10 mouse cellular contexts compared by ENCODE assay signal in the genomic region with DNA sequence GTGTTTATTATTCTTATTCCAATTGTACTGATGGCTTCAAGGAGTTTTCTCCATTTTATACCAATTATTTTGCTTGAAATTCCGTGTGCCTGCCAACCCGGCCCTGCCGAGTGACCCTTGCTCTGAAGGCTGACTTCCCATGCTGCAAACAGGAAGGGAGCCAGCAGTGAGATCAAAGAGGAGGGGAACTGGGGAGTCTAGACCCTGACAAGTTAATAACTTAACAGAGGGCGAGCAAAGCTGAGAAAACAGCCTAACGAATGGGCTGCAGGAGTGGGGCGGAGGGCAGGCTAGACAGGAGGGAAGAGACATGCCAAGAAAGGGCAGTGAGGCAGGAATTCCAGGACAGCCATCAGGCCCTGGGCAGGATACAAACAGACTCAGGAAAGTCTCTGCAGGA. TPM values are rescaled to one million over a fixed set of nuclear protein-coding genes. Genes with fewer than 3 reads are reported as not detected.
DNase-seq lines count a peak whose midpoint lies in the region; ATAC-seq lines count a peak whose summit lies in the region.
"Had no signal": no experiment of that assay in that cellular context is flagged by ENCODE, and none has a peak within 500 bp of the region (broad histone marks: within the 10 kb centered on the region; RNA-seq: fewer than 3 reads in every experiment).

No protein-coding gene starts in this region.

- no peak overlapping the region for H3K4me2 ChIP-seq in midbrain, embryonic 15.5 days
- H3K4me2 ChIP-seq: neural tube, embryonic 12.5 days had no signal

- H3K4me3 ChIP-seq in midbrain, embryonic 10.5 days, result no peak overlapping the region
- no peak overlapping the region for H3K4me3 ChIP-seq in midbrain, embryonic 15.5 days
- H3K4me3 ChIP-seq: neural tube, embryonic 12.5 days had no signal

- DNase-seq in adrenal gland, postnatal 14 days, result peak; percentile 47
- DNase-seq in adrenal gland, adult 8-10 months, result no peak
- DNase-seq in midbrain, embryonic 10.5 days (ENCODE audit: low spot score), result peak; percentile 43
- DNase-seq in kidney, postnatal 4 days, result peak; percentile 69 to 80
- no peak for DNase-seq in right cerebral cortex, postnatal 36 days (ENCODE audit: low spot score in 2 of 2)
- DNase-seq in thymus, postnatal 14 days, result no peak

- no peak overlapping the region for H3K27ac ChIP-seq in midbrain, embryonic 10.5 days (replicated peaks)
- no peak overlapping the region for H3K27ac ChIP-seq in midbrain, embryonic 15.5 days
- H3K27ac ChIP-seq: neural tube, embryonic 12.5 days had no signal

- no peak overlapping the region for H3K9ac ChIP-seq in midbrain, embryonic 15.5 days
- H3K9ac ChIP-seq: neural tube, embryonic 12.5 days had no signal

- ATAC-seq in midbrain, embryonic 15.5 days (replicated peaks), result no peak
- ATAC-seq in monocyte, adult 5-6 weeks (replicated peaks; ENCODE audit: insufficient number of reproducible peaks, low FRiP score, low TSS enrichment, poor library complexity, severe bottlenecking), result no peak

- peaks cover 6% of the 10 kb centered on the region; the same call in 1 of the 2 replicates for H3K36me3 ChIP-seq in midbrain, embryonic 10.5 days
- H3K36me3 ChIP-seq in midbrain, embryonic 15.5 days (replicated peaks), result no peaks in the 10 kb centered on the region
- H3K36me3 ChIP-seq: neural tube, embryonic 12.5 days had no signal

- H3K4me1 ChIP-seq in midbrain, embryonic 10.5 days, result peaks cover 33% of the 10 kb centered on the region
- H3K4me1 ChIP-seq in midbrain, embryonic 15.5 days, result peaks cover 16% of the 10 kb centered on the region

- no peaks in the 10 kb centered on the region for H3K27me3 ChIP-seq in midbrain, embryonic 10.5 days (ENCODE audit: low read depth, poor library complexity, severe bottlenecking)
- H3K27me3 ChIP-seq in midbrain, embryonic 15.5 days (replicated peaks), result no peaks in the 10 kb centered on the region
- H3K27me3 ChIP-seq: neural tube, embryonic 12.5 days had no signal

- 53% methylated on average over 6 of the region's 6 CpGs for WGBS in midbrain, embryonic 10.5 days
- WGBS in midbrain, embryonic 15.5 days, result 30% methylated on average over 6 of the region's 6 CpGs

- H3K9me3 ChIP-seq in midbrain, embryonic 10.5 days (replicated peaks), result no peaks in the 10 kb centered on the region
- no peaks in the 10 kb centered on the region for H3K9me3 ChIP-seq in midbrain, embryonic 15.5 days
- H3K9me3 ChIP-seq: neural tube, embryonic 12.5 days had no signal

RNA-seq across cellular contexts. Expression of gene Serp2, which starts 19.8 kb away (rescaled TPM):
- total RNA-seq in adrenal gland, postnatal 14 days (2021), result 6.4 and 7.3 TPM in 2 replicates
- 1 to 10 TPM; 4.5 to 10.0 (median 6.7) TPM for total RNA-seq in adrenal gland, adult 8-10 months (2022)
- 30.2 and 37.3 TPM in 2 replicates for polyA plus RNA-seq in midbrain, embryonic 10.5 days (2016; fragmentation: Nextera tagmentation; extraction: Ambion mirVana)
- 186 and 187 TPM in 2 replicates for polyA plus RNA-seq in midbrain, embryonic 15.5 days (2015; fragmentation: Nextera tagmentation; extraction: Ambion mirVana)
- 8.2 TPM in 1 of 3 replicates, not detected in the others for total RNA-seq in monocyte, adult 5-6 weeks (2017)
- total RNA-seq: granulocyte monocyte progenitor cell, adult 5-6 weeks had no signal

Comparison
In these comparisons a context has a peak if more than half of its experiments do, and no peak if none do; other contexts are left out.
1. DNase-seq: peak in adrenal gland, postnatal 14 days (single experiment), midbrain, embryonic 10.5 days (single experiment) and kidney, postnatal 4 days (2 of 2); none in adrenal gland, adult 8-10 months (single experiment), right cerebral cortex, postnatal 36 days (0 of 2) and thymus, postnatal 14 days (single experiment).